Mouse (Mus musculus): ENCODE data around the gene Omt2b. TPM values are rescaled to one million over a fixed set of nuclear protein-coding genes. Genes with fewer than 3 reads are reported as not detected.

Omt2b gene
- polyA plus RNA-seq, 1 experiment from 2014 or later, result not detected

Other genes starting within 250 kb of the Omt2b start
- 66.6 and 71.2 TPM in 2 replicates for gene Fbxo9, start 218.5 kb upstream of the Omt2b start, polyA plus RNA-seq (2014; fragmentation: Nextera tagmentation; extraction: Ambion mirVana)
- 41.3 and 46.2 TPM in 2 replicates for gene Ick, start 218.4 kb upstream of the Omt2b start, polyA plus RNA-seq (2014; fragmentation: Nextera tagmentation; extraction: Ambion mirVana)
- gene Gsta4, start 144.8 kb upstream of the Omt2b start, polyA plus RNA-seq (2014; fragmentation: Nextera tagmentation; extraction: Ambion mirVana), result 11.1 and 15.5 TPM in 2 replicates
- not detected in 2 replicates for gene Gsta1, start 96.9 kb upstream of the Omt2b start, polyA plus RNA-seq (2014; fragmentation: Nextera tagmentation; extraction: Ambion mirVana)
- not detected in 2 replicates for gene Gm3776, start 70.5 kb upstream of the Omt2b start, polyA plus RNA-seq (2014; fragmentation: Nextera tagmentation; extraction: Ambion mirVana)
- not detected in 2 replicates for gene Gm10639, start 37.7 kb upstream of the Omt2b start, polyA plus RNA-seq (2014; fragmentation: Nextera tagmentation; extraction: Ambion mirVana)
- not detected in 2 replicates for gene Omt2a, start 12.8 kb upstream of the Omt2b start, polyA plus RNA-seq (2014; fragmentation: Nextera tagmentation; extraction: Ambion mirVana)
- gene Gsta2, start 28.2 kb downstream of the Omt2b start, polyA plus RNA-seq (2014; fragmentation: Nextera tagmentation; extraction: Ambion mirVana), result not detected in 2 replicates
- 5.1 and 5.9 TPM in 2 replicates for gene Dppa5a, start 40.6 kb downstream of the Omt2b start, polyA plus RNA-seq (2014; fragmentation: Nextera tagmentation; extraction: Ambion mirVana)
- 6.6 and 6.8 TPM in 2 replicates for gene Ooep, start 51.1 kb downstream of the Omt2b start, polyA plus RNA-seq (2014; fragmentation: Nextera tagmentation; extraction: Ambion mirVana)
- gene Ddx43, start 68.2 kb downstream of the Omt2b start, polyA plus RNA-seq (2014; fragmentation: Nextera tagmentation; extraction: Ambion mirVana), result 0.35 and 0.53 TPM in 2 replicates
- 0.28 and 0.58 TPM in 2 replicates for gene Cgas, start 115.6 kb downstream of the Omt2b start, polyA plus RNA-seq (2014; fragmentation: Nextera tagmentation; extraction: Ambion mirVana)
- 22.3 and 27.4 TPM in 2 replicates for gene Mto1, start 120.6 kb downstream of the Omt2b start, polyA plus RNA-seq (2014; fragmentation: Nextera tagmentation; extraction: Ambion mirVana)
- gene Gm17324, start 121.2 kb downstream of the Omt2b start, polyA plus RNA-seq (2014; fragmentation: Nextera tagmentation; extraction: Ambion mirVana), result 0.92 and 1.4 TPM in 2 replicates
- 3,788 and 4,401 TPM in 2 replicates for gene Eef1a1, start 161.6 kb downstream of the Omt2b start, polyA plus RNA-seq (2014; fragmentation: Nextera tagmentation; extraction: Ambion mirVana)